Mouse (Mus musculus) E14TG2a.4 (cell line): ENCODE data around the gene 5031439G07Rik.

Experiments used
- CTCF ChIP-seq: conservative IDR thresholded peaks from 2 replicates; pipeline ENCODE4 v1.5.1; 2014; ENCODE audit warnings: low read length
- NANOG ChIP-seq: IDR thresholded peaks from 2 replicates; pipeline ENCODE4 v1.6.1; 2014; ENCODE audit warnings: borderline replicate concordance, low read length, mixed read lengths
- POU5F1 ChIP-seq: IDR thresholded peaks from 2 replicates; pipeline ENCODE4 v1.6.1; 2014; ENCODE audit warnings: low read length, borderline replicate concordance

DNA sequence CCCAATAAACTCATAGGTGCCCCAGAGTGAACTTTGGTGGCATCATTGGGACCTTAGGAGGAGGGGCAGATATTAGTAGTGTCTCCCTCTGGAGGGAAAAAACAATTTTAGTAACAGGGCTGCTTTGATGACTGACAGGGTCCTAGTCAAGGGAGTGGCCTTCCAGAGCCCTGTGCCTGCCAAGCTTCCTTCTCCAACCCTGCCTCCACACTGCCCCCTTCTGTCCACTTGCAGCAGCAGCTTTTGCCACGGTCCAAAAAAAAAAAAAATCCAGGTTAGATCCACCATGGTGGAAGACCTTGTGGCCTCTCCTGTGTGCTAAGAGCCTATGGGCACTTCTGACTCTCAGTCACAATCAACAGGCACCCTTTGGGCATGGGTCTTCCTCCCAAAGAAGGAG is 7.6 kb upstream of the 5031439G07Rik start:
- peak; percentile 95 for TF ChIP-seq CTCF
- no peak for TF ChIP-seq NANOG
- TF ChIP-seq POU5F1: no peak
